Mouse (Mus musculus): ENCODE measurements around the gene Gm20388.
"Not testable (repeated sequence)": the region's sequence is repeated elsewhere in the genome, so short reads cannot be mapped to it uniquely, and the experiment has no call there.

The Gm20388 gene

DNA sequence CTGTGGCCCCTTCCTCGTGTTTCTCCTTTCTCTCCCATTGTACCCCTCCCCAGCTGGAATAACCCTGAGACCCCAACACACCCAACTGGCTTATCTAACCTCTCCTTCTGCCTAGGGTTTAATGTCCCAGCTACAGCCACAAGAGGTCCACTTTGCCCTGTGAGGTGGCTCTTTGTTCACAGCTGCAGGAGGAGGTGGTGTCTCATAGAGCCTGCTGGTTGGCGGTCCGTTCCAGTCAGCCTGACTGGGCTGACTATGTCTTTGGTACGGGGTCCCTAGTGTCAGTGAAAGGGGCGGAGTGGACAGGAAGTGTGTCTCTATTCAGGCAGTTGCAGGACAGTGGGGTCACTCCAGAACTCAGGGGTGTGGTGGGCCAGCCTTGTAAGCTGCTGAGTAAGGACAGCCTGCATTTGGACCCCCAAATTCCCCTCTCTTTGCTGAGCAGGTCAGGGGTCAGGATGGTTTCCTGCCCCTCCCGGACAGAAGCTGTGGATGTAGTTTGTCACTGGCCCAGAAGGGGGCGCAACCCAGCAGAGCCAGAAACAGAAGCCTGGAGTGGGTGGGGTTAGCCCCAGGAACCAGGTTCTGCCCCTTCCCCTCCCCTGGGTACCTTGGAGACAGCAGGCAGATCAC, 453.6 kb downstream of the Gm20388 start:
- no peak for DNase-seq (ENCODE audit: low spot score in 2 of 2)

DNA sequence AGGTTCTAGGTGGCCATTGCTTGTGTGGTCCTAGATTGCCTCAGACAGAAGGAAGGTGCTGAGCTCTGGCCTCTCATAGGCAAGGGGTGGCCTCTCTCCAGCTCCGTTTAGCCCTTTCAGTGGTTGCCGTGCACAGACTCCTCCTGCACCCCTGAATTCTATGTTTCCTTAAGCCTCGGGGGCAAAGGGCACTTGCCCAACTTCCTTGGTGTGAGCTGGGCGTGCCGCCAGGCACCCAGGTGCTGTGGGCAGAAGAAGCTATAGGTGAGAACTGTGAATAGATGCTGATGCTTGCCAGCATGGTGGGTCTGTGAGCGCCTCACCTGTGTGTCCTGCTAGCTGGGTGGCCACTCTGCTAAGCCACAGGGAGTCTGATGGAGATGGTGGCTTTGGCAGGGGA, 456.2 kb downstream of the Gm20388 start:
- no peak for DNase-seq (ENCODE audit: low spot score in 2 of 2)

DNA sequence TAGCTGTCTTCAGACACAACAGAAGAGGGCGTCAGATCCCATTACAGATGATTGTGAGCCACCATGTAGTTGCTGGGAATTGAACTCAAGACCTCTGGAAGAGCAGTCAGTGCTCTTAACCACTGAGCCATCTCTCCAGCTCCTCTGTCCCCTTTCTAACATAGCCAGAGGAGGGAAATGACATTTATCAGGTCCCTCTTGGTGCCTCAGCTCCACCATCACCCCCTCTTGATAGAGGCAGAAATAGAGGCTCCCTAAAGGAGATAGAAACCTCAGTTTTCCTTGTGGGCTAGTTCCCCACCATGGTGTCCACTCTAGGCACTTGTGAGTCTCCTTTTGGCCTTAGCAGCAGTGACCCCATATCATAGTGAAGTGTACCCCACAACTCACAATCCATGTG, 457.6 kb downstream of the Gm20388 start:
- DNase-seq (ENCODE audit: low spot score in 2 of 2) = not testable (repeated sequence)

DNA sequence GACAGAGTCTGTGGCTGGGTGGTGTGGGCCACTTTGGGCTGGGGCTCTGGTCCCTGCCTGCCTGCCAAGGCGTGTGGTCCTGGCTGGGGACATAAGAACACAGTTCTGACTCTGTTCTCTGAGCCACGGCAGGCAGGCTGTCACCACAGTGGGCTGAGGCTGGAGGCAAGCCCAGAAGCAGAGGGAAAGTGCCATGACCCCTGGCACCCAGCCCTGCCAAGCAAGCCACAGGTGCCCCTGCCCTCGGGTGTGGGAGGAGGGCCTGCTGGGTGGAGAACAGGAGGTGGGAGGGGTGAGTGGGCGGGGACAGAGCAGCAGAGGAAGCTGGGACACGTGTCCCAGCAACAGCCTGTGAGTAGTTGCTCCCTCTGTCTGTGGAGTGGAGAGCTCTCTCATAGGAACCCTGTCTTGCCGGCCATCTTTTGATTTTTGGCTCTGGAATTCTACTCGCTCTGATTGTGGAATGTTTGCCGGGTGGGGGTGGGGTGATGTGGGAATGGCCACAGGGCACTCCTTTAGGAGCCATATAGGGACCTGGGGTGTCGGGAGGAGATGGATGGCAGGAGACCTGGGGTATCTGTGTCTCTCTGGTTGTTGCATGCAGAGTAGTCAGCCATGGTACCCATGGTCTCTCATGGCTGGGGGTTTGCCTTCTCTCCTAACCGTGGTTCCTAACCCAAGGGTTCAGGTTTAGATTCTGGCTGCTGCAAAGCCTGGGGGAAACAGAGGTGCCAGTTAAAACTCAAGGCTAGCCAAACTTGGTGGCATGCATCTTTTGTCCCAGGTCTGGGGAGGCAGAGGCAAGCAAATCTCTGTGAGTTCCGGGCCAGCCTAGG, 458.4 kb downstream of the Gm20388 start:
- DNase-seq (ENCODE audit: low spot score in 2 of 2) = peak; percentile 63 to 78

DNA sequence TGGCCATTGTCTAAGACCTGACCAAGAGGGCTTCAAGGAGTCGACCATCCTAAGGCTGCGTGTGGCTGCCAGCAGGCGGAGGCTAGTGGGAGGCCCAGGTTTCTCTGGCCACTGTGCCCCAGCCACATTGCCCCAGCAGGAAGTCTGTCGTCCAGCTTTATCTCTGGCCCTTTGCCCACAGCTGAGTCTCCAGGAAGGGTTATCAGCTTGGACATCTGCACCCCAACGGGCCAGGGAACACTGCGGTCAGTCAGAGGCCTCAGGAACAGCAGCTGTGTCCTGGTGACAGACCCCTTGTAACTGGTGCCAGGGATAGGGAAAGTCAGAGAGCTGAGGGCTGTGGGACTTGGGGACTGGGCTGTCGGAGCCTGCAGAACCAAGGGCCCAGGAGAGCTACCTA, 459.3 kb downstream of the Gm20388 start:
- DNase-seq (ENCODE audit: low spot score in 2 of 2) = peak in 1 of 2 experiments; percentile 55

DNA sequence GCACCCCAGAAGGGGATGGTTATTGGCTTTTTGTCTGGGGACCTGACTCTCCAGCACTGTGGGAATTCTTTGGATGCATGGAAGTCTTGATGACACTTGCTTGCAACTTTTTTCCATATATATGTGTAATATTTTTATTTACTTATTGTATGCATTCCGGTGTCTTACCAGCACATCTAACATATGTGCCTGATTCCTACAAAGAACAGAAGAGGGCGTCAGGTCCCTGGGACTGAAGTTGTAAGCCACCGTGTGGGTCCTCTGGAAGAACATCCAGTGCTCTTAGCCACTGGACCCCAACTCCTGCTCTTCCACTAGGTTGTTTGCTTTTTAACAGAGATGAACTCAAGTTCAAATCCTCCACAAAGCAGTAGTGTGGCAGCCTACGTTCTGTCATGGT, 459.8 kb downstream of the Gm20388 start:
- DNase-seq (ENCODE audit: low spot score in 2 of 2) = no peak

DNA sequence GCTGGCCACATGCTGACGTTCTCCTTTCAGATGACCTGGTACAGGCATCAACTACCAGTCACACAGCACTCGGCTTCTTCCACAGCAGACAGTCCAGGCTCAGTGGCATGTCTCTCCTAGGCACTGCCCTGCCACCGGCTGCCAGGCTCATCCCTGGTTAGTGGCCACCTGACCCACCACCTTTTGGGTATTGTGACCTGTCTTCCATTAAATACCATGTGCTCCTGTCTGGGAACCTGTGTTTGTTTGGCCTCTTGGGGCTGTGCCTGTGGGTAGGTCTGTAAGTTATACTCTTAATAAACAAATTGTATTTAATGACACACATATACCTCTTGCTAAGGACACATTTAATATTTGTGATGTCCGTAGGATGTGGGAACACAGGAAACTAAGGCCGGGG, 460.5 kb downstream of the Gm20388 start:
- no peak for DNase-seq (ENCODE audit: low spot score in 2 of 2)

DNA sequence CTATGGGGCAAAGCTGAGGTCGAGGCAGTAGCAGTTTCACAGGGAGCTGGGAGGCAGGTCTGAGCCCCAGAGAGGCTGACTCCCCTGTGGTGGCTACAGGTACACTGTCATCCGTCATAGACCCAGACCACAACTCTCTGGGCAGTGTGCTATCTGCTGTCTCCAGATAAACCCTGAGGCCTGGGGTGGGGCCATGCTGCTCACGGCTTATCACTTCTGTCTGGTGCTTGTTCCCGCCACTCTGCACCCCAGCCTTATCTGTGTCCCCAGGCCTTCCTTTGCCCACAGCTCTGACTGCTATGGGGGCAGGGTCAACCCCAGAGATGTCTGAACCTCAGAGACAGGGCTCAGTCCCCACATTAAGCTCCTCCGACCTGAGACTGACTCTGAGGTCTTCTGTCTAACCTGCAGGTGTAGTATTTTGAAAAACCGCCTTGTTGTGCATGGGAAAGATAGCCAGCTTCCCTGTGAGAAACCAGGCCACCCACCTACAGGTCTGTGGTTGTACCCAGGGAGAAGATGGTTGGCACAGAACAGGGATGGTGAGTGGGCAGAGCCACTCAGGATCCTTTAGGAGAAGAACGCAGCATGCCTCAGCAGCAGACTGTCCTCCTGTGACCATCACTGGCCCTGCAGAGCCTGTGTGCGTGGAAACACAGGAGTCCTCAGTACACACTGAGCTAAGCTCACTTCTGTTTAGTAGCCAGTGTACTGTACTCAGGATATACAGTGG, 461.2 kb downstream of the Gm20388 start:
- DNase-seq (ENCODE audit: low spot score in 2 of 2) = no peak

DNA sequence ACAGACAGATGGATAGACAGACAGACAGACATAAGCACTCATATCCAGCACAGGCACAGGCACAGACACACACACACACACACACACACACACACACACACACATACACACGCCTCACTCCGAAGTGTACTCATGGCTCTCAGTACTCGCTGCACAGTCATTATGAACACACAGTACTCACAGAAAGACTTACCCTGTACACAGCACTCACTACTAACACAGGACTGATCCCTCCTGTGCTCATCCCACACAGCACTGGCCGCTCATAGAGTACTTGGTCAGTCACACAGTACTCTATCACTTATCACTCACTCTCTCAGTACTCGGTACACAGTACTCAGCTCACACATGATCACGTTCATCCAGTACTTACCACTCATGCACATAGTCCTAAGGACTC, 462.0 kb downstream of the Gm20388 start:
- no peak for DNase-seq (ENCODE audit: low spot score in 2 of 2)

DNA sequence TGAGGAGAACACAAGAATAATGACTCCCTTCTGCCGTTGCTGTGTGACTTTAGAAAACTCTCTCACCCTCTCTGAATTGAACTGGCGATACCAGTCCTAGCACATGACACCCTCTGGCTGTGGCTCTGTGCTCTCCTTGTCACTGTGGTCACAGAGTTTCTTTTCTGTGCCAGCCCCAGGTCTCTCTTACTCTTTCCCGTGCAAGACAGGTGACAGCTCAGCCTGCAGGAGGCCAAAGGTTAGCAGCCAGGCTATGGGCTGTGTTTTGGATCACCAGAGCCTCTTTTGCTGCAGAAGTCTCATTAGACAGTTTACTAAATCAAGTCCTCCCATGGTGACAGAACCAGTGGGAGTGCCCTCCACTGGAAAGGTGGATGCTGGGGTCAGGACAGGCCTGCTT, 463.0 kb downstream of the Gm20388 start:
- DNase-seq (ENCODE audit: low spot score in 2 of 2) = no peak

DNA sequence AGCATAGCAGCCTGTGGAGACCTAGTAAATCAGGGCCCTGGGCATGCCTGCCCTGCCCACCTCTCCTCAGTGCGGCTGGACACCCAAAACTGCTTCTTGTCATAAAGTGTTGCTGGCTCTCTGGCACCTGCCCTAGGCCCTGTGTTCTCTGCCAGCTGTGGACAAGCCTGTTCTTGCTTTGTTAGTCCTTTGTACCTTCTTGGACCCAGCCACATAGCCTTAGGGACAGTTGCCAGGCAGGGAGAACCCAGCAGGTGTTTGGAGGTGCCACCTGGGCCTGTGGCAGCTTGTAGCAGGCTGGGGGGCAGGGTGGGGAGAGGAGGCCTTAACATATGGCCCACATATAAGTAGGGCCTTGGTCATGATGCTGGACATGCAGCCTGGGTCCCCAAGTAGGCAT, 463.4 kb downstream of the Gm20388 start:
- no peak for DNase-seq (ENCODE audit: low spot score in 2 of 2)

DNA sequence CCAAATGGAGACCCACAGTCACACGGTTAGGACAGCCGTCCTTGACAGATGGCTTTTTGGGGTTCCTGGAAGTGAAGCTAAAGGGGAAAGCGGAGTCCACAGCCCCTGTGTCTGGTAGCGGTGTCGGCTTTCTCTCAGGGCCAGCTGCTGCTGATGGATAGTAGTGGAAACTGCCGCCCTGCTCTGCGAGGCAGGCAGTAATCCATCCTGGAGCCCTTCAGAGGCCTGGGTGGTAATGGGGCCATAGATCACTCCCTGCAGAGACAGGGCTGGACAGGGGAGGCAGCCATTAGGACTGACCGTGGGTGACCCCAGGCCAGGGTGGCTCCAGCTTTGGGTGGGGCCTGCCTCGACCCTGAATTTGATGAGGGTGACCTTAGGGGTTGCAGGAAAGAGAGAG, 463.9 kb downstream of the Gm20388 start:
- no peak for DNase-seq (ENCODE audit: low spot score in 2 of 2)

DNA sequence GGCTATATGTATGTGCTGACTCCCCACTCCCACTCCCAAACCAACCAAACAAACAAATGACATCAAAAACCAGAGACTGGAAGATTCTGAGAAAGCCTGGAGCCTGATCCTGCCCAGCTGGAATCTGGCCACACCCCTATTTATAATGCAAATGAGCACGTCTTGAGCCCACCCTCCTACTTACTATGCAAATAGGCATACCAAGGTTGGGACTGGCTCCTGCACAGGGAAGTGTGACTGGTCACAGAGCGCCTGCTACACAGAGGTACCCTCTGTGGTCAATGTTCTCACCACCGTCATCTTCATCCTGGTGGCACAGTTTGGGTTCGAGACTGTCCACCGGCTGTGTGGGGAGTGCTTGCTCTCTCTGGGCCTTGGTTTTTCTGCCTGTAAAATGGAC, 464.5 kb downstream of the Gm20388 start:
- no peak for DNase-seq (ENCODE audit: low spot score in 2 of 2)

DNA sequence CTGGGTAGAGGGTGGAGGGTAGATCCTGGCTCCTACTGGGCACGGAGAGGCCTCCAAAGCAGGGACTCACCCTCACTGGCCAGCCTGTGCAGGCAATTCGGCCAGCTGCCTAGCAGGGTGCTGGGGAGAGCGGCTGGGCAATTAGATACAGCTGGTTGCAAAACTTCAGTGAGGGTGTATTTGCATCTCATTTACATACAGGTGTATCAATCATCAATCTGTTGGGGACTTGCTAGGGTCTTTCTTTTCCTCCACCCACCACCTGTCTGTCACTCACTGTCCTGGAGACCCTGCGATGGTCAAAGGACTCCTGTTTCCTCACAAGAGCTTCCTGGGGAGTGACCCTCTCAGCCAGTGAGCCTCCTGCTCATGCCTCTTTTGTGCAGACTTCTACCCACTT, 465.6 kb downstream of the Gm20388 start:
- no peak for DNase-seq (ENCODE audit: low spot score in 2 of 2)

DNA sequence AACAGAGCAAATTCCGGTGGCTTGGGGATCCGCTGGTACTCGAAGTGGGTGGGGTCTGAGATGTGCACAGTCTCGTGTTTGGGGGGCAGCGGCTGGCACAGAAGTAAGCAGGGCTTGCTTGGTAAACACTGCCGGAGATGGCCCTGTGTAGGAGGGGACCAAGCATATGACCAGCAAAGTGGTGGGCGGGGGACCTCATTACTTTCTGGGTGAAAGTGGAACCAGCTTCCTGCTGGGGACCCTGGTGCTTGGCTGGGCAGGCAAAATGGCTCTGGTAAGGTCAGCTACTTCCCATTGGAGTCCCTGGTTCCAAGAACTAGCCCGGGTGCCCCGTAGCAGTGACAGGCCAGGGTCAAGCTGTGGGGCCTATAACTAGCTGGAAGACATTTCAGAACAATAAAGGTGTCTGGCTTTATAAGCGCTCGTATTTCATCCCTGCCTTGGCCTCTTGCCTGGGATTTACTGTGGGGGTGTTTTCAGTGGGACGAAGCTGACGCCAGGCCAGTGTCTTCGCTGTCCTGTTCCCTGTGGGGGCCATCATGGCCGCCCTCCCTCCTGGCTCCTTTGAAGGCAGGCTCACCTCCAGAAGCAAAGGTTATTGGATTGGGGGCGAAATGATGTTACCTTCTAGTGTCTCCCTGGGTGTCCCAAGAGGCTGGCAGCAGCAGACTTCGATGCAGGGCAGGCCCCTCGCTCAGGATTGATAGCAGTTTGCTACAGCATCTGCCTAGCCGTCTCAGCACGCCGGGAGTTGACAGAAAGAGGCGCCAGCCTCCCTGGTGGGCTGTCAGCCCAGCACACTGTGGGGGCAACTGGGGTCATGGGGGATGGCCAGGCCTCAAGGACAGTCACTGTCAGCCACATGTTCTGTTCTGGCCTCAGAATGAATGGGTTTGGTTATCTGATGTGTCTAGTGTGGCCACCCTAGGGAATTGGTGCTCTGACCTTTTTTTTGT, 466.5 kb downstream of the Gm20388 start:
- DNase-seq (ENCODE audit: low spot score in 2 of 2) = no peak

DNA sequence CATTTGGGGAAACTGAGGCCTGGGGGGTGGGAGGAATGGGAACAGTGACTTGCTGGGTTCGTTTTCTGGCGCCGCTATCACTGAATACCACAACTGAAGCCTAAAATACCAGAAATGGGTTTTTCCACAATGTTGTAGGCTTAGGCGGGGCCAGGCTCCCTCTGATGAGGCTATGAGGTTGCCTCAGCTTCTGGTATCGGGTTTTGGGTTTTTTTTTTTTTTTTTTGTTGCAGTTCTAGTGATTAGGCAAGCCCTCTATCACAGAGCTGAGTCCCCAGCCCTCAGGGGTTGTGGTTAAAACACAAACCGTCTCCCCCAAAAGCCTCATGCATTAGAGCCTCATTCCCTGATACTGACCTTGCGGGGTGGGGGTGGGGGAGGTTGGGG, 467.2 kb downstream of the Gm20388 start:
- DNase-seq (ENCODE audit: low spot score in 2 of 2) = no peak

DNA sequence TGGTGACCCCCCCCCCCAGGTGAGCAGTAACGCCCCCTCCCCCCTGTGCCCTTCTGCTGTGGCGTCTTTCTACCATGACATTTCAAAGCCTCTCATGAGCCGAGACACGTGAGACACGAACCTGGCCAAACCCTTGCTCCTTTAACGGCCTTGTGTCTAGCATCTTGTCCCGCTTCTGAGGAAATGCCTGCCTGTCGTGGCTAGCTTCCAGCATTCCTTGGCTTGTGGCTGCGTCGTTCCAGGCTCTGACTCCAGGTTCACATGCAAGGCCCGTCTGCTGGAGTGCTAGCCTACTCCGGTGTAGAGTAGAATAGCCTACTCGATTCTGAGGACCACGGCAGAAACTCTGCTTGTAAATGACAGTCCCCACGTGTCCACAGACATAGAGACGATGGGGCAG, 467.7 kb downstream of the Gm20388 start:
- no peak for DNase-seq (ENCODE audit: low spot score in 2 of 2)

DNA sequence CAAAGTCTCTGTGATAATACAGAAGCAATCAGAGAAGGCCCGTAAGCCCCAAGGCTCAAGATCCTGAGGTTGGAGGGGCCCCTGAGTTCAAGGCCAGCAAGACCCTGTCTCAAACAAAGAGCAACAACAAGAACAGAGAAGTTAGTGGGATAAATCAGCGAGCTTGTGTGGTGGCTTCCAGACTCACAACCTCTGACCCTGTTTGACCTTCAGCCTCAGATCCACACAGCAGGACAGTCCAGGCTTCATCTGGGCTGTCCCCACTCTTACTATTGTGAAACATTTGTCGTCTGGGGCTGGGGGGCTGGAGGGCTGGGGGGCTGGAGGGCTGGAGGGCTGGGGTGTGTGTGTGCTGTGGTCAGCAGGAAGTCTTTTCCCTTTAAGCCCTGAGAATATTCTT, 468.4 kb downstream of the Gm20388 start:
- DNase-seq (ENCODE audit: low spot score in 2 of 2) = no peak

DNA sequence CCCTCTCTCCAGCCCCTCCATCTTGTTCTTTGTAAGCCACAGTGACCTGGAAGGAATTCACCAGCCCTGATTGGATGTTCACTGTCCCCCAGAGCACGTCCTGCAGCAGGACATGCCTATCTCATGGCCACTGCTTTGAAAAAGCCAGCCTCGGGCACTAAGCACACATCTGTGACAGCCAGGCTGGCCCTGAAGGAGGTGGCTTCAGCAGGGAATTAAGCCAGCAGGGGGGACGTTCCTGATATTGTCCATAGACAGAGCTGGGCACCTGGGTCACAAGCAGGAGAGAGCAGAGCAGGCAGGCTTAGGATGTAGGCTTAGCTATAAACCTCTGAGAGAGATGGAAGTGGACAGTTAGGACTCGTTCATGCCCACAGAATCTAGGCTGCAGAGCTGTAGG, 471.2 kb downstream of the Gm20388 start:
- DNase-seq (ENCODE audit: low spot score in 2 of 2) = no peak

DNA sequence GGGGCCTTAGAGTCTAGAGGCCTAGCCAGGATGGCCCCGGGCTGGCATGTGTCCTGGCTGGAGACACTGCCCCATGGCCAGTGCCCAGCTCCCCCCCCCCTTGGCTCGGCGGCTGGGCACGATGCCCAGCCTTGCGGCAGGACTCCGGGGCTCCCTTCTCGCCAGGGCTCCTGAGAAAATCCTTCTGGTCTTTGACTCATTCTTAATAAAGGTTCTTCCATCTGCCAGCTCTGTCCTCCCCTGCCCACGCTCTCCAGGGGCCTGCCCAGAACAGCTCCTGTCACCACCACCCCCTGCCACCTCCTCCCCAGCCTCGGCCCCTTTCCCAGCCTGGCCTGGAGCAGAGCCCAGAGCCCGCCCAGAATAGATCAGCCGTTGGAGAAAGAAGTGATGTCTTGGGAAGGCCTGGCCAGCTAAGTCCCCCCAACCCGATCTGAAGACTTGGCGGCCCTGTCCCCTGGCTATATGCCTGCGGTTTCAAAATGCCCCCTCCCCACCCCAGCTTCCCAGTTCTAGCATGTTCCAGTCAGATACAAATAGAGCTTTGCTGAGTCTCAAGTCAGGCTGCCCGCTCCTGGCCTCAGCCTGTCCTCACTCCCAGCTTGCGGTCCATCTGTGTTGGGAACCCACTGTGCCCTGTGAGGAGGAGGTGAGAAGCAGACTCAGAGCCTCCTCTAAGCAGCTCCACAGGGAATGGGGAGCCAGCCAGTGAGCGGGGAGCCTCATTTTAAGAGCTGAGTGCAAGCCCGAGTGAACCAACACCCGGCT, 472.0 kb downstream of the Gm20388 start:
- DNase-seq (ENCODE audit: low spot score in 2 of 2) = peak; percentile 83 to 89

DNA sequence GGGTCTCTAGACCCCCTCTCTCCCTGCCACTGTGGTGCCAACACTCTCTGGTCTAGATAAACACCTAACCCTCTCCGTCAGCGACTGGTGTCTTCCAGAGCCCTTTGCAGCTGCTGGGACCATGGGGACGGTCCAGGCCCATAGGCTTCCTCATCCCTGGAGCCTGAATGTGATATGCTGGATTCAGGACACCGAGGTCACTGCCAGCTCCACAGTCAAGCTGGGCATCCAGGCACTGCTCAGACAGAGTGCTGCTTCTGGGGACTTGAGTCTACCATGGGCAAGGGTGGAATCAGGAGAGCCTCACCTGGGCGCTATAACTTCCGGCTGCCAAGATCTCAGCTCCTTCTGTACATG, 472.5 kb downstream of the Gm20388 start:
- no peak for DNase-seq (ENCODE audit: low spot score in 2 of 2)
